Mouse (Mus musculus) mouse embryonic stem cell (cell line): ENCODE measurements at regions not wholly inside any gene's neighbourhood (a gene's known extent, or its start where the extent isn't known, plus 50 kb on each side); places are given as distances from the start of the nearest gene placed in this dataset.

Experiments used
- in situ Hi-C, 2 experiments: fragments of 300-500 bp; cut with MboI; formaldehyde crosslinking; loops; 1 replicate in 1 of 2; 3 replicates in 1 of 2; pipeline ENCODE4 v1.14.3; 2019 to 2020; ENCODE audit warnings: low sequenced_read_pairs in 2 of 2, low pct_unique_long_range_greater_than_20kb in 1 of 2, mixed read lengths in 1 of 2; ENCODE audit not compliant: unreplicated experiment in 1 of 2

DNA sequence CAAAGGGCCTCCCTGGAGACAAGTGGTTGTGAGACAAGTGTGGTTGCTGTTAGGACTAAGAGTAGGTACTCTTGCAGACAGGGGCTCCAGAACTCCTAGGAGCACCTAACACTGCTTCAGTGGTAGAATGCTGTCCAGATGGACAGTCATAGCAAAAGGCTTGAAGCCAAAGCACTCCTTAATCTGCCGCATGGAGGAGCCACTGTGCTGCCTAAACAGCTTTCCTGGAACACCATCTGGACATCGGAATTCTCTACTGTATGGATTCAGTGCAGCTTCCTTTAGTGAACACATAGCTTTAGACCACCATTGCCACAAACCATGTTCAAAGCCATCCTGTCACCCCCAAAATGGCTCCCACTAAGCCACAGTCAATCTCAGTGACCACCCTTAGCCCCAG, 128.6 kb upstream of the Tcerg1l start:
- in situ Hi-C loops, result no loop called here

DNA sequence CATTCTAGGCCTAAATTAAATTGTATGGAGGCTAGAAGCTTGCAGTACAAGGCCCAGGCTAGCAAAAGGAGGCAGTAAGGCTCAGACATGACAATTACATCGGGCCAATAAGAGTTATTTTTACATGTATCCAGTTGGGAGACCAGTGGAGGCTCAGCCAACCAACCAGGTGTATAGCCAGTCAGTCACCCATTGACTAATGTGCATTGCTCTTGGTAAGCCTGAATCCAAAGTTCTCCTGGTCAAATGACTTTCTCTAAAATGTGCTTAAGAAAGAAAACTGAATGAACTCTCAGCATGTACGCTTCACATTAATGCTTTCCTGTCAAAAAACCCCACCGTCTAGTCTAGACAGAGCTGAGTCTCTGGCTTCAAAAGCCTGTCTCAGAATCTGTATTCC, 127.4 kb upstream of the Tcerg1l start:
- in situ Hi-C loops, result no loop called here

DNA sequence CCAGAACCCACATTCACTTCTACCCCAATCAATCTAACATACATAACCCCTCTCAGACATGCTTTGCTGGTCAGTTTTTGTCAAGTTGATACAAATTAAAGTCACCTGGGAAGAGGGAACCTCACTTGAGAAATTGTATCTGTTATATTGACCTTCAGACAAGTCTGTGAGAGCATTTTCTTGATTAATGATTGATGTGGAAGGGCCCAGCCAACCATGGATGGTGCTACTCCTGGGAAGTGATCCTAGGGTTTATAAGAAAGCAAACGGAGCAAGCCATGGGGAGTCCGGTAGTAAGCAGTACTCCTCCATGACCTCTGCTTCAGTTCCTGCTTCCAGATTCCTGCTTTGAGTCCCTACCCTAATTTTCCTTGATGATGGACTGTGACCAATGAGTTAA, 116.6 kb upstream of the Tcerg1l start:
- in situ Hi-C loops, result no loop called here

DNA sequence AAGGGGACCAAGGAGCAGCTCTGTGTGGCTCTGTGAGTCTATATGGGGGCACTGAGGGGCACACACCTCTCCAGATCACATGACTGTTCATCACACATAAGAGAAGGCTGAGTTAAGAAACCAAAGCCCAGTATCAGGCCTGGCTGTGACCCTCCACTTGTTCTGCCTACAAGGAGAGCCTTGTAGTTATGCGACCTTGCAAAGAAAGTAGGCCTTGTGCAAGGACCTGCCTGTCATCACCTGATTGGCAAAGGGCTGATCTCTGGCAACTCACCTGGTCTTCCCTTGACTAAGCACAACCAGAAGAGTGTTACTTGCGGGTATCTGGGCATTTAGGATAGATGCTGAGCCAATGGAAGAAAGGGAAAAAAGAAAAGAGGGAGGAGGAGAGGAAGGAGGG, 107.7 kb upstream of the Tcerg1l start:
- in situ Hi-C loops, result no loop called here

DNA sequence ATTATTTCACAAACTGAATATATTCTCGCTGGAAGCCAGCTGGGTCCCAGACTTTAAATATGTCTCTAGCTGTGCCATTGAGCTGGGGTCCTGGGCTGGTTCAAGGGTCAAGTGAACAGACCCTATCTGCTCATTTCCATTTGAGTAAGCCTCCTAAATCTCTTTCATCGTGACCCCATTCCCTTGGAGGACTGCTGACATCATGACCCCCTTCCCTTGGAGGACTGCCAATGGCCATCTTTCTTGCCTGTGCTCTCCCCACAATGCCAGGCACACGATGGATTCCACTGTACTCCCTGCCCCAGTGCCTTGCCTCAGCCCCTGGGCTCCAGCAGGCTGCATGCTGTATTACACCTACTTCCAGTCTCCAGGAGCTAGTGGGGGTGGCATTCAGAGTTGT, 106.5 kb upstream of the Tcerg1l start:
- in situ Hi-C loops, result no loop called here

DNA sequence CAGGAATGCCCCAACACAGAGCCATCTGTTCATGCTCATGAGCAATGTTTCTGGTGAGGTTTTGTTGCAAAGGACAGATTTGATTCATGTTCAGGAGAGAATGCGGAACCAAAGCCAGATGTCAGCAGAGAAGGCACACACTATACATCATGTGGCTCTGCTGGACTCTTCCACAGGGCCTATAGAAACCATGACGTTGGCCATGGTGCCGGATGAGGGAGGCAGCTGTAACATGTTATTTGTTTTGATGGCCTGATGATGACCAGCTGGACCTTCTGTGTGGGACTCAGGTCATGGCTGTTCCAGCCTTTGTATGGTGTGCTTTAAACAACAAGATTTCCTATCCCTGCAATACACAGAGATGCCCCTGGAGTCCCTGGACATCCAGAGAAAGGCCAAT, 105.5 kb upstream of the Tcerg1l start:
- in situ Hi-C loops, result no loop called here

DNA sequence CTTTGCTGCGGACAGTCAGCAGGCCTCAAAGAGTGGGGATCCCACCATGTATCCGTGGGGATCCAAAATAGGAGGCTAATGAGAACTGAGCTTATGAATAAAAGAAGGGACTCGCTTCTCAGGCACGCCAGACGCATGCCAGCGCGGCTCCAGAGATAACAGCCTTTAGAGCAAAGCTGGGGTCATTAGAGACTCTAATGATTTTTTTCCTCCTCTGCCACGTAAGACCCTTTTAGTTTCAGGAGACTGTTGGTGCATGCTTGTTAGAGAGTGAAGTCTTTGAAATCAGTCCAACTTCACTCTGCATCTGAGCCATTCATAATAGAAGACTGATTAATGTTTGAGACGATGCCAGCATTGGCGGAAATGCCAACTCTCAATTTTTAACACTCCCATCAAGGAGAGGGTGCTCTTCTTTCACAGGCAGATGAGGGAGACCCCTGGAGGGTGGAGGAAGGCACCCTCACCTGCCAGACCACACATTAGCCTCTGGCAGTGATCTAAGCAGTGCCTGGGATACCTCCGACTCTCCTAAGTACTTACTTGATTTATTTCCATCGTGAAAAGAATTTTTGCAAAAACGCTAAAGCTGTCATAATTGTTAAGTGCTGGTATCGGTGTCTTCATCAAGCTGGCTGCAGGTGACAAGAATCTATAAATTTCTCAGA, 104.0 kb upstream of the Tcerg1l start:
- in situ Hi-C loops, result no loop called here

DNA sequence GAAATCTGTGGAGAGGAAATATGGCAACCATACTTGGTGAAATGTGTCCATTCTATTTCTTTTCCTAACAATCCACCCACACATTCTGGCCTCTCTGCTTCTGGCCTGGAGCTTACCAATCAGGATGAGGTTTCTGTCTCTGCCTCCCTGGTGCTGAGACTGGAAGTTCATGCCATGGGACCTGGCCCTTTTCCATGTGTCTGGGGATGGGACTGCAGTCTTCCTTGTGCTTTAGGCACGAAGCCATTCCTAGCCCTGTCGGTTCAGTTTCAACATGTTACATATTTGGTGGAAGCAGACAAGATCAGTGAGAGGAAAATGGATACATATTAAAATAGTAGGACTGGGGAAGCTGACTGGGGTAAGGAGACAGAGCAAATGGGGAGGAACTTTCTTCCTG, 100.2 kb upstream of the Tcerg1l start:
- in situ Hi-C loops, result no loop called here

DNA sequence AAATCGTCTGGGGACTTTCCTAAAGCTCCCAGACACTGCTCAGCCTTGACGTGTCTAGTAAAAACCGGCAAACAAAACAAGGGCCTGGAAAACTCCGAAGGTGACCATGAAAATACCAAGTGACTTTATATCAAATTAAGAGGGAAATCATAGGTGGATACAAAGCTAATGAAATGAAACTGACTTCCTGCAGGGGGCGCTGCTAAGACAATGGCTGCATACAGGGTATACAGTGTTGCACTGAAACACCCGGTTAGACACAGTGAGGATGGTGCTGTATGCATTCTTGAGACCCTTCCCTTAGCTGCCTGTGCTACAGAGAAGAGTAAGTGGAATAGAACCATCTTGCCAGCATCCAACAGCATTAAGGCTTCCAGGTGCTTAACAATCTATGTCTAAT, 99.7 kb upstream of the Tcerg1l start:
- in situ Hi-C loops, result no loop called here

DNA sequence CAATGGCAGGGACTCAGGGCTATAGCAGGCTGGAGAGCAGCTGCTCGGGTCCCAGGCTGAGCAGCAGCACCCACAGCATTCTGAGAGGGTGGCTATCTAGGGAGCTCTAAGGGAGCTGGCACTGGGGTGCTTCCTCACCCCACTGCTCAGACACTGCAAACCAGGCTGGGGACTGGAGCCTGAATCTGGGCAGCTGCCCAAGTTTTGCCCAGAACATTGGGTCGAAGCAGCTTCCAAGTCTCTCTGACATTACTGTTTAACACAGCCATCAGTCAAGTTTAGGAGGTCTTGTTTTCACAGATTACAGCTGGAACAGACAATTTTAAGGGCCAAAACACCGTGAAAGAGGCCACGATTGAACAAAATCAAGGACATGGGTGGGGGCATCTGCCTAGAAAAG, 96.1 kb upstream of the Tcerg1l start:
- in situ Hi-C loops, result no loop called here

DNA sequence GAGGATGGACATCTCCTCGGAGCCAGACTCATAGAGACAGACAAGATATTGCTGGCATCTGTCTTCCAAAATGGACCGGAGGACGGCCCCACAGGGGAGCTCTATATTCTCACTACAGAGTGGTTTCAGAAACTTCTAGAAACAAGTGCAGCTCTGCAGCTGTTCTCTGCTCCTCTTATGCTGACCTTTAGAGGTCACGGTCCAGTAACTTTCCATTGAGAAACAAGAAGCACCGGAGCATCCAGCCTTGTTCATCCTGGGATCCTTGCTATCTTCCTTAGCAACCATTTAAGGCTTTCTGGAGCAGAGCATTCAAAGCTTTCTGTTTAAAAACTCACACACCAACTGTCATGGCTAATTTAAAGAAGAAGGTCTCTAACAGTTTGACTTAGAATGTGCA, 94.7 kb upstream of the Tcerg1l start:
- in situ Hi-C loops, result no loop called here

DNA sequence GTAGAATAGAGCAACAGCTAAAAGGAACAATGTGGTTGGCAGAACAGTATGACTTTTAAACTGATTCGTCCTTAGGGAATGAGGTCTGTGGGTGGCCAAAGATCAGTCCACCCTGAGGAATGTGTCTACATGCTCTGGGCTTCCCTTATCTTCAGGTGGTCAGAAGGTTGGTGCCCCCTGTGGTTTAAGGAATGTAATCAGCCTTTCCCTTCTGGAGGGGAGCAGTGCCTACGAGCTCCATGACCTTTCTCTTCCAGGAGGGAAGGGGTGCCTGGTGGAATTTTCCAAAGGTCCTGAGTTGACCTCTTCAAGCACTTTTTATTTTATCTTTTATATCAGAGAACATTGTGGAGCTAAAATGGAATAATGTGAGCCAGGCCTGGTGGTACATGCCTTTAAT, 91.9 kb upstream of the Tcerg1l start:
- in situ Hi-C loops, result no loop called here

DNA sequence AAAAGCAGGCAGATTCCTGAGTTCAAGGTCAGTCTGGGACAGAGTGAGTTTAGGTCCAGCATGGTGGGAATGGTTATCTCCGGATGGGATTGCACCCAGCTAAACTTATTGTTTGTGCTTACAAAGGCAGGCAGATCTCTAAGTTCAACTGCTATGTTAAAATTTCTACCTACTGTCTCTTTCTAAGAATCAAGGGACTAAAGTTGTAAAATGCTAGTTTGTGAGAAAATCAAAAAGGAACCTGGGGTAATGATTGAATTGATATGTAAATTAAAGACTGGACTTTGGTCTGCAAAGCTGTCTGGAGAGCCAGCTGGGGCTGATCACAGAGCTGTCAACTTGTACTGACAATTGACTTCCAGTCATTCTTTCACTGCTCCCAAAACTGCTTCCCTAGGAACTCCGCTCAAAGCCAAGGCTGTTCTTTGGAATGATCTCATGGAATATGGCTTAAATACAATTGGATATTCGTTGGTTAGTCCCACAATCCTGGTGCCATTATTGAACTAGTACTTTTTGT, 90.7 kb upstream of the Tcerg1l start:
- in situ Hi-C loops, result no loop called here

DNA sequence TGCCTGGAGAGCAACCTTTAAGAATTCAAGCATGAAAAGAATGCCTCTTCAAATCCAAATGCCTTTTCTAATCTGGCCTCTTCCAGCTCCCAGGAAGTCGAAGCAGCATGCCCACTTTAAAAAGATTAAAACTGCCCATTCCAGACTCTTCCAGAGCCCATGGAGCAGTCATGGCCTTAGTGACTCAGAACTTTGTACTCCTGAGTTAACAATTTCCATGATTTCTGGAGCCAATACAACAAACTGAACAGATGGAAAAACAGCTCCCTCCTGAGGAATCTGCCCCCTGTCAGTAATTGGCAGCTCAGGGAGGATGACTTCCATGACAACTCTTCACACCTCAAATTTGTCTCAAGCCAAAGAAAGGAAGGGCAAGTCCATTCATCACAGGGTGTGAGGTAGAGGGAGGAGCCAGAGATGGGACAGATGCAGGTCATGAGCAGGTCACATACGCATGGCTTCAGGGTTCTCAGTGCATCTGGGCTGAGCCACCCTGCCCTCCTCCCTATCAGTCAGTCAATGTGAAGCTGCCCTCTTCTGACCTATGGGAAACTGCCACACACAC, 75.4 kb upstream of the Tcerg1l start:
- in situ Hi-C loops, result no loop called here

DNA sequence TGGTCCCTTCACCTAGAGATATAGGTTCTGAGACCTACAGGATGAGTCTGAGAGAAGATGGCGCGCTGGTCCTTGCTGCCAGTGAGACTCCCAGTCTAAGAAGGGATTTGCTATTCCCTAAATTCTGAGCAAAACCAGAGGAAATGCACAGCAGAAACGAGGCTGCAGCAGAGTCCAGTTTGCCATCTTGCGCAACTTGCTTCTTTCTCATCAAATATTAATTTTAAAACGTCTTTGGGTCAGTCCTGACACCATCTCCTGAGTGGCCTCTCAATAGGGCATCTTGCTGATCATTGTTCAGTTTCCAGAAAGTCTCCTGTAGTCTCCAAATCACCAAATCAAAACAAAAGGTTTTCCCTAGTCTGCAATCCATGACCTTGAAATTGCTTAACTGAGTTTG, 74.8 kb upstream of the Tcerg1l start:
- in situ Hi-C loops, result no loop called here

DNA sequence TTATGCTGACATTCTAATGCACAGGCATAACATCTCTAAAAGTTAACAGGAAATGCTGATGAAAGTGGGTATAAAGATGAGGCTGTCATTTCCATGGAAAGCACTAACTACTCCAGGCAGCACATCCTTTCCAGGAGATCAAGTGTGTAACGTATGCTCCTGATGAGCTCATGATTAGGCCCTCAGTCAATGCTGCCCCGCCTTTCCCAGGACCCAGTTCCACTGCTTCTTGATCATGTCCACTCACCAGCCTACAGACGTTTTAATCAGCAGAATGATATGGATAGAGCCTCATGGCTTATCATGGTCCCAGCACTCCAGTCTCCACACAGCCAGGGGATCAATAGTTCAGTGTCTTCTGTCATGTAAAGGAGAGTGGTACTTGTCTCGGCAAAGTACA, 71.7 kb upstream of the Tcerg1l start:
- in situ Hi-C loops, result no loop called here

DNA sequence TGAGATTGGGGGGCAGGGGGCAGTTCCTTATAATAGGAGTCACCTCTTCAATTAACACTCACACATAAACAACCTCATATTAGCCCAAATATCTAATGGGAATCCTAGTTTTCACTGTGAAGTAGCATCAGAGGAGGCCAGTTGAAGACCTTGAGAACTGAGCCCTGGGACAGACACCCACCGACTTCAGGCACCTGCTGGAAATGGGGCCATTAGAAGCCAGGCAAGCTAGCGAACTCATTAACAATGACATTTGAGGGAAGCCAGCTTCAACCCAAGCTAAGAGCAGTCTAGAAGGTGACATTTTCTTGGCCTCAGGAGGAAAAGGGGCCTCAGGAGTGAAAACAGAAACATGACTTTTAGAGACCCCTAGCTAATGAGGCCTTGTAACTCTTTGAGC, 70.9 kb upstream of the Tcerg1l start:
- in situ Hi-C loops, result no loop called here

DNA sequence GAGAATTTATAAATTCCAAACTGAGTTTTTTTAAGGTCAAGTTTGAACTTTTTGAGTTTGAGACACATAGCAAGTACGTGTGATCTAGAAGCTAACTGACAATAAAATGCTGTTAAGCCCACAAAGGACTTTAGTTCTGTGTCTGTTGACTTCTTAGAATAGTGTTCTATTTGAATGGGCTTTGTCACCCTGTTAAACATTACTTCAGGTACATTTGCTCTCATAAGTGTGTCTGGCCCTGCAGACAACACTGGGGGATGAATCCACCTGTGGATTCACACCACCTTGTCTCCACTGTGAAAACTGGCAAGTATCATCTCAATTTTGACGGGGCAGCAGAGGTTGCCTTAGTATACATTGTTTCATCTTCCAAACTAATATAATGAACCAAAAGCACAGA, 70.5 kb upstream of the Tcerg1l start:
- in situ Hi-C loops, result no loop called here

DNA sequence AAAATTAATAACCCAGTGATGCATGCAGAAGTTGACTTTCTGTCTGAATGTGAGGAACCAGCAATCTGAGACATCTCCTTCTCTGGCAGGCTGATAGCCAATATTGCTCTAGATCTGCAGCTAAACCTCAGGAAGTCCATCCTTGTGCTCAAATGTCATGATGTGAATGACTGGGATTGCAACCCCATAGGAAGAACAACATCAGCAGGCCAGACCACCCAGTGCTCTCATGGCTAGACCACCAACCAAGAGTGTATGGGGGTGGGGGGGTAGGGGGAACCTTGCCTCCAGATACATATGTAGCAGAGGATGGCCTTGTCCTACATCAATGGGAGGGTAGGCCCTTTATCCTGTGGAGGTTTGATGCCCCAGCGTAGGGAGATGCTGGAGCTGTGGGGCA, 69.9 kb upstream of the Tcerg1l start:
- in situ Hi-C loops, result no loop called here

DNA sequence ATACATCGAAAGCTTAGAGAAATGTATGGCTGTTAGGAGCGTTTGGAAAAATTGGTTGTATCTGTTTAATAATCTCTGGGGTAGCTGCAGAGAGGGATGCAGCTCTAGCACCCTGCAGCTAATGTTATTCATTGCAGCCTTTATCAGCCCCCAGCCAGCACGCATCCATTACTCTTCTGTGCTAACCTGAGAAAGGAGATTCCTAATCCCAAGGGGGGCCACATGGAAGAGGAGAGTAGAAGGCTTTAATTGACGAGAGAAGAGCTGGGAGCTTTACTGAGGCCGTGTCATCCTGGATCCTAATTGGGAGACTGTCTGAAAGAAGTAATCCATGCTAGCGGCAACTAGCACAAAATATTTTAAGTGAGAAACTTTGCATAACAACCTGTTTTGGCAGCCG, 60.4 kb upstream of the Tcerg1l start:
- in situ Hi-C loops, result no loop called here

DNA sequence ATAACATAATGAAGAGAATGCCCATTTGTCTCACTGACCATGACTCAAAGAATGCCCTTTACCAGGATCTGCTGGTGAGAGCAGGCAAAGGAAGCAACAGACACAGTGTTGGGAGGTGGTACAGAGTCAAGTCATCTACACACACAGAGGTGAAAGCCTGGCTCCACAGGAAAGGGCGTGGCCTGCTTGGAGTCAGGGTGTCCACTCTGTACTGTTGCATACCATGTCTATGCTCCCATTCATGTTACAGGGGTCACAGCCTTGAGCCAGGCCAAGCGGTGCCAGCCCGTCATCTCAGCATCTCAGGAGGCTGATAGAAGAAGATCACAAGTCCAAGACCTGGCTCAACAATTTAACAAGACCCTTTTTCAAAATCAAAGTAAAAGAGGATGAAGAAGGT, 57.8 kb upstream of the Tcerg1l start:
- in situ Hi-C loops, result no loop called here
